Mouse (Mus musculus): ENCODE measurements around the gene Toporsl.

DNA sequence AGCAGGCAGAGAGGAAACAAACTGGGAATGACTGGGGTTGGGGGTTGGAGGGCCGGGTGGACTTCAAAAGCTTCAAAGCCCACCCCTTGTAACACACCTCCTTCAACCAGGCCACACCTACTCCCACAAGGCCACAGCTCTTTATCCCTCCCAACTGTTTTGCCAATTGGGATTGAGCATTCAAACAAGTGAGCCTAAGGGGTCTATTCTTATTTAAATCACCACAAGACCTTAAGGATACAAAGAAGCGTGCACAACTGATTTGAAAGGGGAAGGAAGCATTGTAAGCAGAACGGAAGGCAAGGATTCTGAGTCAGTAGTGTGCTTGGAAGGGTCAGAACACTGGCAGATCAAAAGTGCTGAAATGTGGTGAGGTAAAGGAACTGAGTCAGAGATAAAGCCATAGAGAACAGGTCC, 64.6 kb downstream of the Toporsl start:
- no peak for TF ChIP-seq CTCF (IDR thresholded peaks at IDR 0.05; ENCODE audit: extremely low read depth, insufficient read depth, insufficient read length, insufficient replicate concordance)
- TF ChIP-seq POLR2A (IDR thresholded peaks at IDR 0.05; ENCODE audit: low read depth, low read length), result no peak

Data from spleen, adult 2 months (tissue).